Mouse (Mus musculus): ENCODE results near the gene Krtap5-2.
"Not testable (repeated sequence)": the region's sequence is repeated elsewhere in the genome, so short reads cannot be mapped to it uniquely, and the experiment has no call there.

Gene Krtap5-2

GRCm38 (mm10) chr7:142175905-142176304 is at the start of gene Krtap5-2:
Gene Krtap5-2, minus strand, starts transcription at chr7:142176005.
- not testable (repeated sequence) for DNase-seq (ENCODE audit: low spot score in 2 of 2)

GRCm38 (mm10) chr7:142224518-142224917 is 48.7 kb upstream of the Krtap5-2 start:
- DNase-seq (ENCODE audit: low spot score in 2 of 2), result no peak

GRCm38 (mm10) chr7:142212136-142212535 is 36.3 kb upstream of the Krtap5-2 start:
- DNase-seq (ENCODE audit: low spot score in 2 of 2), result not testable (repeated sequence)

GRCm38 (mm10) chr7:142211559-142211958 is 35.8 kb upstream of the Krtap5-2 start, which contains the start of gene Gm7579:
Gene Gm7579, plus strand, starts transcription at chr7:142211859.
- no peak for DNase-seq (ENCODE audit: low spot score in 2 of 2)

- not testable (repeated sequence) for DNase-seq (ENCODE audit: low spot score in 2 of 2)
Observed at GRCm38 (mm10) chr7:142206891-142207290, 31.1 kb upstream of the Krtap5-2 start.

- no peak for DNase-seq (ENCODE audit: low spot score in 2 of 2)
Observed at GRCm38 (mm10) chr7:142205488-142205887, 29.7 kb upstream of the Krtap5-2 start.

- no peak for DNase-seq (ENCODE audit: low spot score in 2 of 2)
Observed at GRCm38 (mm10) chr7:142201064-142201463, 25.3 kb upstream of the Krtap5-2 start, which contains the start of gene Krtap5-3. Gene Krtap5-3, plus strand, starts transcription at chr7:142201364.

- no peak for DNase-seq (ENCODE audit: low spot score in 2 of 2)
Observed at GRCm38 (mm10) chr7:142198748-142199147, 22.9 kb upstream of the Krtap5-2 start.

GRCm38 (mm10) chr7:142190289-142190688 is 14.5 kb upstream of the Krtap5-2 start, which contains the start of gene Gm10153:
Gene Gm10153, minus strand, starts transcription at chr7:142190389.
- DNase-seq (ENCODE audit: low spot score in 2 of 2), result no peak

GRCm38 (mm10) chr7:142188156-142188555 is 12.4 kb upstream of the Krtap5-2 start:
- DNase-seq (ENCODE audit: low spot score in 2 of 2), result no peak

GRCm38 (mm10) chr7:142181021-142181420 is 5.2 kb upstream of the Krtap5-2 start:
- no peak for DNase-seq (ENCODE audit: low spot score in 2 of 2)

- DNase-seq (ENCODE audit: low spot score in 2 of 2), result peak in 1 of 2 experiments; percentile 27
Observed at GRCm38 (mm10) chr7:142178685-142179084, 2.9 kb upstream of the Krtap5-2 start.

GRCm38 (mm10) chr7:142169836-142170235 is 6.0 kb downstream of the Krtap5-2 start:
- peak in 1 of 2 experiments; percentile 28 for DNase-seq (ENCODE audit: low spot score in 2 of 2)

- DNase-seq (ENCODE audit: low spot score in 2 of 2), result not testable (repeated sequence)
Observed at GRCm38 (mm10) chr7:142165639-142166038, 10.2 kb downstream of the Krtap5-2 start, which contains the start of gene Gm4553. Gene Gm4553, minus strand, starts transcription at chr7:142165739.

- DNase-seq (ENCODE audit: low spot score in 2 of 2), result no peak
Observed at GRCm38 (mm10) chr7:142159366-142159765, 16.4 kb downstream of the Krtap5-2 start.

GRCm38 (mm10) chr7:142157013-142157412 is 18.8 kb downstream of the Krtap5-2 start, which contains the start of gene Gm29735:
Gene Gm29735, minus strand, starts transcription at chr7:142157113.
- not testable (repeated sequence) for DNase-seq (ENCODE audit: low spot score in 2 of 2)

- no peak for DNase-seq (ENCODE audit: low spot score in 2 of 2)
Observed at GRCm38 (mm10) chr7:142155308-142155707, 20.5 kb downstream of the Krtap5-2 start.

GRCm38 (mm10) chr7:142152191-142152590 is 23.6 kb downstream of the Krtap5-2 start:
- no peak for DNase-seq (ENCODE audit: low spot score in 2 of 2)

GRCm38 (mm10) chr7:142148633-142149032 is 27.2 kb downstream of the Krtap5-2 start:
- no peak for DNase-seq (ENCODE audit: low spot score in 2 of 2)

GRCm38 (mm10) chr7:142146033-142146432 is 29.8 kb downstream of the Krtap5-2 start:
- peak; percentile 30 to 50 for DNase-seq (ENCODE audit: low spot score in 2 of 2)

- DNase-seq (ENCODE audit: low spot score in 2 of 2), result no peak
Observed at GRCm38 (mm10) chr7:142145413-142145940, 30.3 kb downstream of the Krtap5-2 start.

GRCm38 (mm10) chr7:142144507-142144906 is 31.3 kb downstream of the Krtap5-2 start, which contains the start of gene Gm45337:
Gene Gm45337, minus strand, starts transcription at chr7:142144607.
- DNase-seq (ENCODE audit: low spot score in 2 of 2), result no peak

- not testable (repeated sequence) for DNase-seq (ENCODE audit: low spot score in 2 of 2)
Observed at GRCm38 (mm10) chr7:142143506-142144010, 32.2 kb downstream of the Krtap5-2 start.
